Mouse (Mus musculus): Measurements from ENCODE around the gene Vmn1r137. TPM values are rescaled to one million over a fixed set of nuclear protein-coding genes. Genes with fewer than 3 reads are reported as not detected.
"Not testable (repeated sequence)": the region's sequence is repeated elsewhere in the genome, so short reads cannot be mapped to it uniquely, and the experiment has no call there.

The Vmn1r137 gene
- total RNA-seq (2021): not detected

DNA sequence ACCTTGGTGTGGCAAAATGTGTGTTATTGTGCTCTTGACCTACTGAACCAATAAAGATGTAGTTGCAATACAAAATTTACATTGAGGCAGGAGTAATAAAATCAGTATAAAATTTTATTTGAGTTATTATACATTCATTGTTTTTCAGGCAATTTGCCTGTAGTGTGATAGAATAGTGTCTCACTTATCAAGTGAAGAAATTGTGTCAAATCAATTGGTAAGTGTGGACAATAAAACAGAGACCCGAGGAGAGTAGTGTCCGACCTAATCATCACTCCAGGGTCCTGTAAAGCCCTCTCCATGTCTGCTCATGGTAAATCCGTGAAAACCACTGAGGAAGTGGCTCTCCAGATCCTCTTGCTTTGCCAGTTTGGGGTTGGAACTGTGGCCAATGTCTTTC, at the start of gene Vmn1r137:
TSS of gene Vmn1r137 (plus strand) at position 301 of the 400 bp plus-strand sequence.
- not testable (repeated sequence) for DNase-seq (ENCODE audit: extremely low spot score in 1 of 2, low spot score in 1 of 2)

DNA sequence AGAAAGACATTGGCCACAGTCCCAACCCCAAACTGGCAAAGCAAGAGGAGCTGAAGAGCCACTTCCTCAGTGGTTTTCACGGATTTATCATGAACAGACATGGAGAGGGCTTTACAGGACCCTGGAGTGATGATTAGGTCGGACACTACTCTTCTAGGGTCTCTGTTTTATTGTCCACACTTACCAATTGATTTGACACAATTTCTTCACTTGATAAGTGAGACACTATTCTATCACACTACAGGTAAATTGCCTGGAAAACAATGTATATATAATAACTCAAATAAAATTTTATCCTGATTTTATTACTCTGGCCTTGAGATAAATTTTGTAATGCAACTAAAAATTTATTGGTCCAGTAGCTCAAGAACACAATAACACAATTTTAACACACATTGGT, 34.4 kb downstream of the Vmn1r137 start, which contains the start of gene Vmn1r138:
TSS of gene Vmn1r138 (minus strand) at position 101 of the 400 bp plus-strand sequence.
- not testable (repeated sequence) for DNase-seq (ENCODE audit: extremely low spot score in 1 of 2, low spot score in 1 of 2)

Other genes with a start within 250 kb of the Vmn1r137 start
- gene Gm4175, start 233.1 kb upstream of the Vmn1r137 start, total RNA-seq (2021): not detected
- gene Gm4177, start 197.9 kb upstream of the Vmn1r137 start, total RNA-seq (2021): not detected
- gene Vmn1r135, start 162.2 kb upstream of the Vmn1r137 start, total RNA-seq (2021): not detected
- gene Gm5725, start 150.3 kb upstream of the Vmn1r137 start, total RNA-seq (2021): not detected
- gene Gm5891, start 73.3 kb upstream of the Vmn1r137 start, total RNA-seq (2021): not detected
- gene Vmn1r138, start 34.3 kb downstream of the Vmn1r137 start, total RNA-seq (2021): not detected
- not detected for gene Gm6176, start 61.7 kb downstream of the Vmn1r137 start, total RNA-seq (2021)
- gene Vmn1r139, start 74.5 kb downstream of the Vmn1r137 start, total RNA-seq (2021): not detected
- not detected for gene Gm16451, start 123.7 kb downstream of the Vmn1r137 start, total RNA-seq (2021)
- not detected for gene Gm10666, start 140.2 kb downstream of the Vmn1r137 start, total RNA-seq (2021)
- gene Vmn1r142, start 169.4 kb downstream of the Vmn1r137 start, total RNA-seq (2021): not detected
- gene Vmn1r143, start 194.8 kb downstream of the Vmn1r137 start, total RNA-seq (2021): not detected
- not detected for gene Gm8653, start 206.7 kb downstream of the Vmn1r137 start, total RNA-seq (2021)
- not detected for gene Gm8453, start 234.9 kb downstream of the Vmn1r137 start, total RNA-seq (2021)

All from layer of hippocampus, postnatal 25 days (tissue).